Mouse (Mus musculus): ENCODE data around the gene Ranbp6.

The Ranbp6 gene

GRCm38 (mm10) chr19:29812581-29813460, at the start of gene Ranbp6:
Gene Ranbp6 (minus strand): TSS chr19:29812974.
- peak; percentile 88 to 89 for DNase-seq (ENCODE audit: low spot score in 2 of 2)

- DNase-seq (ENCODE audit: low spot score in 2 of 2) = no peak
These were observed 48.0 kb upstream of the Ranbp6 start for GRCm38 (mm10) chr19:29860816-29861215.

- DNase-seq (ENCODE audit: low spot score in 2 of 2) = no peak
These were observed 44.5 kb upstream of the Ranbp6 start for GRCm38 (mm10) chr19:29857267-29857666.

- no peak for DNase-seq (ENCODE audit: low spot score in 2 of 2)
These were observed 40.9 kb upstream of the Ranbp6 start for GRCm38 (mm10) chr19:29853711-29854110.

GRCm38 (mm10) chr19:29851036-29851690, 38.4 kb upstream of the Ranbp6 start:
- DNase-seq (ENCODE audit: low spot score in 2 of 2) = no peak

GRCm38 (mm10) chr19:29849924-29850551, 37.3 kb upstream of the Ranbp6 start:
- no peak for DNase-seq (ENCODE audit: low spot score in 2 of 2)

- no peak for DNase-seq (ENCODE audit: low spot score in 2 of 2)
These were observed 31.4 kb upstream of the Ranbp6 start for GRCm38 (mm10) chr19:29844036-29844661.

- no peak for DNase-seq (ENCODE audit: low spot score in 2 of 2)
These were observed 30.9 kb upstream of the Ranbp6 start for GRCm38 (mm10) chr19:29843641-29844035.

GRCm38 (mm10) chr19:29842973-29843372, 30.2 kb upstream of the Ranbp6 start:
- DNase-seq (ENCODE audit: low spot score in 2 of 2) = no peak

GRCm38 (mm10) chr19:29840642-29841041, 27.9 kb upstream of the Ranbp6 start:
- DNase-seq (ENCODE audit: low spot score in 2 of 2) = no peak

- DNase-seq (ENCODE audit: low spot score in 2 of 2) = no peak
These were observed 25.9 kb upstream of the Ranbp6 start for GRCm38 (mm10) chr19:29838636-29839135.

GRCm38 (mm10) chr19:29838171-29838570, 25.4 kb upstream of the Ranbp6 start:
- no peak for DNase-seq (ENCODE audit: low spot score in 2 of 2)

GRCm38 (mm10) chr19:29835364-29836034, 22.7 kb upstream of the Ranbp6 start:
- no peak for DNase-seq (ENCODE audit: low spot score in 2 of 2)

- no peak for DNase-seq (ENCODE audit: low spot score in 2 of 2)
These were observed 18.1 kb upstream of the Ranbp6 start for GRCm38 (mm10) chr19:29830911-29831310.

- no peak for DNase-seq (ENCODE audit: low spot score in 2 of 2)
These were observed 15.8 kb upstream of the Ranbp6 start for GRCm38 (mm10) chr19:29828558-29828957.

GRCm38 (mm10) chr19:29826686-29827085, 13.9 kb upstream of the Ranbp6 start:
- DNase-seq (ENCODE audit: low spot score in 2 of 2) = no peak

GRCm38 (mm10) chr19:29825003-29825402, 12.2 kb upstream of the Ranbp6 start:
- no peak for DNase-seq (ENCODE audit: low spot score in 2 of 2)

GRCm38 (mm10) chr19:29824034-29824700, 11.4 kb upstream of the Ranbp6 start:
- peak; percentile 10 to 36 for DNase-seq (ENCODE audit: low spot score in 2 of 2)

- no peak for DNase-seq (ENCODE audit: low spot score in 2 of 2)
These were observed 10.8 kb upstream of the Ranbp6 start for GRCm38 (mm10) chr19:29823456-29824010.

GRCm38 (mm10) chr19:29820966-29821365, 8.2 kb upstream of the Ranbp6 start:
- peak; percentile 54 to 64 for DNase-seq (ENCODE audit: low spot score in 2 of 2)
